Mouse (Mus musculus) heart, adult 2 months (tissue): ENCODE data around the gene 4921517D22Rik. TPM values are rescaled to one million over a fixed set of nuclear protein-coding genes. Genes with fewer than 3 reads are reported as not detected.

Experiments
- DNase-seq, 2 experiments: peaks; one replicate each; pipeline ENCODE4 v3.0.0; 2021
- H3K27ac ChIP-seq: fragments of 200-600 bp; 2 replicates; pipeline ENCODE4 v1.8.1; 2022
- H3K27me3 ChIP-seq: fragments of 200-500 bp; 2 replicates; pipeline ENCODE4 v1.6.1; 2012; ENCODE audit warnings: mild to moderate bottlenecking, low read length, inconsistent platforms, mixed read lengths; ENCODE audit not compliant: control insufficient read depth, insufficient read depth
- H3K36me3 ChIP-seq: fragments of 200-500 bp; 2 replicates; pipeline ENCODE4 v1.6.1; 2012; ENCODE audit warnings: low read length, inconsistent platforms; ENCODE audit not compliant: control insufficient read depth, insufficient read depth
- H3K4me1 ChIP-seq: fragments of 200-500 bp; 2 replicates; pipeline ENCODE4 v1.6.1; 2011; ENCODE audit warnings: low read length; ENCODE audit not compliant: control insufficient read depth, insufficient read depth
- H3K4me3 ChIP-seq: fragments of 200-600 bp; 2 replicates; pipeline ENCODE4 v1.8.1; 2022
- H3K79me2 ChIP-seq: fragments of 200-500 bp; replicated peaks from 2 replicates; pipeline ENCODE4 v1.6.1; 2012; ENCODE audit warnings: mild to moderate bottlenecking, inconsistent platforms, low read length, moderate library complexity, mixed read lengths; ENCODE audit not compliant: control insufficient read depth, insufficient read depth
- H3K9ac ChIP-seq: fragments of 200-500 bp; 2 replicates; pipeline ENCODE4 v1.6.1; 2012; ENCODE audit warnings: low read depth, mild to moderate bottlenecking, control low read depth, inconsistent platforms, low read length, mixed read lengths
- CTCF ChIP-seq: fragments of 200-600 bp; IDR thresholded peaks from 2 replicates; pipeline ENCODE4 v1.8.1; 2022; ENCODE audit warnings: antibody characterized with exemption, mild to moderate bottlenecking, moderate library complexity
- EP300 ChIP-seq: fragments of 200-500 bp; IDR thresholded peaks from 2 replicates; pipeline ENCODE4 v1.6.1; 2011; ENCODE audit warnings: low read depth, low read length, control low read depth; ENCODE audit not compliant: insufficient read depth
- POLR2A ChIP-seq: fragments of 200-500 bp; IDR thresholded peaks from 2 replicates; pipeline ENCODE4 v1.6.1; 2011; ENCODE audit warnings: mild to moderate bottlenecking, low read depth, low read length, control low read depth; ENCODE audit not compliant: insufficient read depth
- WGBS: fragments of 180-500 bp; shearing (Covaris S2); methylation state at CpG from one replicate; pipeline ENCODE4 v1.1.7; 2018; 5-methylcytosine and 5-hydroxymethylcytosine counted together
- intact Hi-C: fragments of 180-260 bp; cut with DNase I; formaldehyde crosslinking; loops from one replicate; pipeline ENCODE4 v1.15.1; 2025
- polyA plus RNA-seq: library from polyadenylated mRNA; depleted of rRNA; stranded (reverse); fragments of >200 nt; gene quantifications from 2 replicates; pipeline ENCODE4 v1.2.3, GENCODE M21; 2012
- total RNA-seq, 2 experiments: library from RNA; stranded (reverse); gene quantifications; 2 replicates each; pipeline ENCODE4 v1.2.3; 2021

Gene 4921517D22Rik
- total and polyA plus RNA-seq, 3 experiments = not detected

- H3K27me3 ChIP-seq = no peaks in the 10 kb centered on the region
- no peak overlapping the region for H3K4me3 ChIP-seq
- WGBS = 96% methylated on average over 15 of the region's 15 CpGs
- no peak overlapping the region for H3K27ac ChIP-seq
- no peaks in the 10 kb centered on the region for H3K36me3 ChIP-seq
- intact Hi-C loops = no loop called here
- H3K4me1 ChIP-seq = peaks cover 6% of the 10 kb centered on the region
- no peak for DNase-seq
- H3K79me2 ChIP-seq = no peaks in the 10 kb centered on the region
- TF ChIP-seq POLR2A = no peak
- TF ChIP-seq CTCF = no peak
- TF ChIP-seq EP300 = no peak
- no peak overlapping the region for H3K9ac ChIP-seq
These were observed 38.1 kb downstream of the 4921517D22Rik start for GRCm38 (mm10) chr13:59655718-59656315.

DNA sequence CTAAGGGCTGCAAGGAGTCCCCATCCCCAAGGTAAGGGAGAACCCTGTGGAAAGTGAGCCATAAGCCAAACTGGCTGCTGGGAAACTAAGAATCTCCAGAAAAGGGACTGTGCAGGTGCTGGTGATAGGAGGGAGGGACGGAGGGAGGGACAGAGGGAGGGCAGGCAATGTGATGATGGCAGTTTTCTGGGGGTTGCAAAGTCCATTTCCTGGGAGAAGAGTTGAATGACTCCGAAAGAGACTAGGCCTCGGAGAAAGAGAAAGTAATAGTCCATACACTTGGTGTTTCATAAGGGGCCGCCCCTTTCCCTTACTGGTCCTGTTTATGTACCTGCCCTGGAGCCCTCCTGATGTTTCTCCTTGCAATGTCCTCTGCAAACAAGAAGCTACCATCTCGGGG, 39.4 kb downstream of the 4921517D22Rik start:
- H3K4me3 ChIP-seq = no peak overlapping the region
- no peaks in the 10 kb centered on the region for H3K36me3 ChIP-seq
- no peaks in the 10 kb centered on the region for H3K27me3 ChIP-seq
- TF ChIP-seq CTCF (no peak), EP300 (no peak), POLR2A (no peak)
- DNase-seq = no peak
- no peaks in the 10 kb centered on the region for H3K79me2 ChIP-seq
- WGBS = 88% methylated on average over 5 of the region's 5 CpGs
- H3K4me1 ChIP-seq = peaks cover 6% of the 10 kb centered on the region
- intact Hi-C loops = no loop called here
- H3K27ac ChIP-seq = no peak overlapping the region
- no peak overlapping the region for H3K9ac ChIP-seq

DNA sequence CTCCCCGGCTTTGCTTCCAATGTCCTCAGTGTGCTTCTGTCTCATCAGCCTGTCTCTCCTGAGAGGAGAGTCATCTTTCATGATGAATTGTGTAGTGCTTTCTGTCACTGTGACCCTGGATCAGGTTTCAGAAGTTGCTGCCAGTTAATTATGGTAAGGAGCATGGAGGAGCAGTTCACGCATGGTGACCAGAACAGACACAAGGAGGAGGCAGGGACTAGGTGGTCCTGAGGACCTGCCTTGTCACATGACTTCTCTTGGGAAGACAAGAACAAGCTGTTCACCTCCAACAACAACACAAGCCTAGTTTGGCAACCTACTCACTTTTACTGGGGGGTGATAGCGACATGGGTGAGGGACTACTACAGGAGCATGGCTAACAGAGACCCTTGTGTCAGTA, 40.8 kb downstream of the 4921517D22Rik start:
- Histone ChIP-seq H3K9ac (no peak overlapping the region), H3K36me3 (no peaks in the 10 kb centered on the region), H3K27me3 (no peaks in the 10 kb centered on the region), H3K4me1 (peaks cover 6% of the 10 kb centered on the region), H3K79me2 (no peaks in the 10 kb centered on the region), H3K27ac (no peak overlapping the region), H3K4me3 (no peak overlapping the region)
- intact Hi-C loops = no loop called here
- TF ChIP-seq POLR2A = no peak
- no peak for TF ChIP-seq CTCF
- TF ChIP-seq EP300 = no peak
- no peak for DNase-seq
- 93% methylated on average over 3 of the region's 3 CpGs for WGBS

DNA sequence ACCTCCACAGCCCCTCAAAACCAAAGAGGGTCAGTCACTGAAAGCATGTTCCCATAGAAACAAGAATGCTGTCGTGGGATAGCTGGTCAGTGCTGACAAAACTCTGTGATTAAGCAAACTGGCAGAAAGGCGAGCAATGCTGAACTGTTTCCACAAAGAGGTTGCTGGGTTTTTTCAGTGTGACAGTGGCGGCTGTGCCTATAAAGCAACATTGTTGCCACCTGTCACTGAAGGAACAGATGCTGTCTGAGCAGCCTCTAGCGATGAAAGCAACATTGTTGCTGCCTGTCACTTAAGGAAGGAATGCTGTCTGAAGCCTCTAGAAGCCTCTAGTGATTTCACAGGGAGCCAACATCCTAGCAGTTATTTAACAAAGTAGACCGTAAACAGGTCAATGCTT, 41.3 kb downstream of the 4921517D22Rik start:
- Histone ChIP-seq H3K4me1 (peaks cover 4% of the 10 kb centered on the region), H3K36me3 (no peaks in the 10 kb centered on the region), H3K27ac (no peak overlapping the region), H3K9ac (no peak overlapping the region), H3K79me2 (no peaks in the 10 kb centered on the region), H3K4me3 (no peak overlapping the region), H3K27me3 (no peaks in the 10 kb centered on the region)
- TF ChIP-seq POLR2A (no peak), EP300 (no peak), CTCF (no peak)
- WGBS = 75% methylated on average over 5 of the region's 5 CpGs
- intact Hi-C loops = no loop called here
- DNase-seq = no peak

DNA sequence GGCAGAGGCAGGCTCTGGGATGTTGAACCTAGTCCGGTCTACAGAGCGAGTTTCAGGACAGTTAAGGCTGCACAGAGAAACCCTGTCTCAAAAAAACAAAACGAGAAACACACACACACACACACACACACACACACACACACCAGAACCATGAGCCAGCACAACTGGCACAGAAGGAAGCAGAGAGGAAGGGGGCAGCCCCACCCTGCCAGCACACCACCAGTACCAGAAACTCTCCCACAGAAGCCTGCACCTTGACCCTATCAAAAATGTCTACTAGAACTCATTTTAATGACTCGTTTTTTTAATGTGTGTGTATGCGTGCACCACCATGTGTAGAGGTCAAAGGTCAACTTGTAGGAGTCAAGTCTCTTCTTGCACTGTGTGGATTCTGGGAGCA, 44.1 kb downstream of the 4921517D22Rik start:
- H3K9ac ChIP-seq = no peak overlapping the region
- H3K79me2 ChIP-seq = no peaks in the 10 kb centered on the region
- 86% methylated on average over 5 of the region's 5 CpGs for WGBS
- no peaks in the 10 kb centered on the region for H3K4me1 ChIP-seq
- H3K4me3 ChIP-seq = no peak overlapping the region
- H3K27ac ChIP-seq = no peak overlapping the region
- TF ChIP-seq EP300 (no peak), CTCF (no peak)
- no peaks in the 10 kb centered on the region for H3K27me3 ChIP-seq
- intact Hi-C loops = loop anchor here (5.0 kb wide), 1 partner anchor 78 kb away; no protein-coding TSS in a partner anchor
- H3K36me3 ChIP-seq = no peaks in the 10 kb centered on the region
- DNase-seq = no peak

DNA sequence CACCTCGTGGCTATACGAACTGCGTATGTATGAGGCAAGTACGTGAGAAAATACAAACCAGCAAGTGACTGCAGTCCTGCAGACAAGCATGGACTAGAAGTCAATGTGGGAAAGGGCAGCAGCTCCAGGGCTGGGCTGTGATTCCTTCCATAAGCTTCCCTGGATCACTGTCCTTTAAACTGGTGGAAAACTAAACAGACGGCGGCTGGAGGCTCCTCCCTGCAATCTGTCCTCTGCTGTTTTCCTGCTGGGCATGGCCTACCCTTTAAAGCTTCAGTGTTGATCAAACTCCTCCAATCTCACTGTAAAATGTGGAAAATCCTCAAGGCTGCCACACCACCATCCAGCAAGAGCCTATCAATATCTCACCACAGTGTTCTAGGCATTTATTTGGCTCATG, 45.3 kb downstream of the 4921517D22Rik start:
- Histone ChIP-seq H3K79me2 (no peaks in the 10 kb centered on the region), H3K27ac (no peak overlapping the region), H3K36me3 (no peaks in the 10 kb centered on the region), H3K4me3 (no peak overlapping the region), H3K9ac (no peak overlapping the region), H3K27me3 (no peaks in the 10 kb centered on the region), H3K4me1 (no peaks in the 10 kb centered on the region)
- DNase-seq = no peak
- 91% methylated on average over 6 of the region's 6 CpGs for WGBS
- intact Hi-C loops = loop anchor here (5.0 kb wide), 1 partner anchor 79 kb away; no protein-coding TSS in a partner anchor
- TF ChIP-seq POLR2A (no peak), CTCF (no peak), EP300 (no peak)
